Mouse (Mus musculus) kidney, adult 18-20 months (tissue): ENCODE measurements around the gene Spin2f.
"Not testable (repeated sequence)": the region's sequence is repeated elsewhere in the genome, so short reads cannot be mapped to it uniquely, and the experiment has no call there.

Experiments
- DNase-seq: peaks from one replicate; pipeline ENCODE4 v3.0.0; 2021

Gene Spin2f

DNA sequence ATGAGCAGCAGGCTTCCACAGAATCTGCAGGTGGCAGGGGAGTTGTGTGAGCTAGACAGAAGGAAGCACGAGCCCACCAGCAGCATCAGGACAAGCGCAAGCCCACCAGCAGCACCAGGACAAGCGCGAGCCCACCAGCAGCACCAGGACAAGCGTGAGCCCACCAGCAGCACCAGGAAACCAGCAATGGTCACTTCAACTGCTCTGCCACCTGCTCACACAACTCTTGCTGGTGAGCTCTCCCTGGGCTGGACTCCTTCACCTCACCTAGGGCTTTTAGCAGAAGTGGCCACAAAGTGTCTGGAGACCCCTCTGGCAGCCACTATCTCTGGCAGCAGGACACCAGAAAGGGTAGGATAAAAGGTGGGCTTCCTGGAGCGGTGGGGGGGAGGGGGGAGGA is at the start of gene Spin2f:
TSS of gene Spin2f (plus strand) at position 301 of the 400 bp plus-strand sequence.
- not testable (repeated sequence) for DNase-seq

DNA sequence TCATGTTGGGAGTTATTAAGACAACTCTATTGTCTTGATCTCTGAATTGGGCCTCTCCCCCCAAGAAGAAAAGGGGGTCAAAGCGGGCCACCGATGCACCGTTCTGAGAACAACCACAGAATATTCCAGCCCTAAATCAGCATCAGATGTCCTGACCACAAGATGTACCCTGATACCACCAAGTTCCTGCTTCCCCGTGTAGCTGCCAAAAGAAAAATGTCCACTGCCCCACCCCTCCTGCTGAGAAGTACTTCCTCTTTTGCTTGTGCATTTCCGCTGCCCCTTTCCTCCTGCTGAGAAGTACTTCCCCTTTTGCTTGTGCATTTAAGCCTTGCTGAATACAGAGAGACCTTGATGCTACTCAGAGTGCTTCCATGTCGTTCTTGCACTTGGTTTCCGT is 41.6 kb upstream of the Spin2f start:
- not testable (repeated sequence) for DNase-seq

DNA sequence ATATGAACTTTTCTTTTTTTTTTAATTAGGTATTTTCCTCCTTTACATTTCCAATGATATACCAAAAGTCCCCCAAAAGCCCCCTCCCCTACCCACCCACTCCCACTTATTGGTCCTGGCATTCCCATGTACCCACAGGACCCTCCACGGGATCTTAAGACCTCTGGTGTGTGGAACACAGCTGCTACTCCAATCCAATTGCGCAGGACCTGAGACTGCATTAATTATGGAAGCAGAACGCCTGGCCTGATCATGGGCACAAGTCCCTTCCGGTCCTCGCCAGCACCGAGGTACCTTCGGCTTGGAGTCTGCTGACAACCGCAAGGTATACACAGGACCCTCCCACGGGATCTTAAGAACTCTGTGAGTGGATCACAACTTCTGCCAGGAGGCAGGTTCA is 30.2 kb upstream of the Spin2f start:
- DNase-seq, result not testable (repeated sequence)

DNA sequence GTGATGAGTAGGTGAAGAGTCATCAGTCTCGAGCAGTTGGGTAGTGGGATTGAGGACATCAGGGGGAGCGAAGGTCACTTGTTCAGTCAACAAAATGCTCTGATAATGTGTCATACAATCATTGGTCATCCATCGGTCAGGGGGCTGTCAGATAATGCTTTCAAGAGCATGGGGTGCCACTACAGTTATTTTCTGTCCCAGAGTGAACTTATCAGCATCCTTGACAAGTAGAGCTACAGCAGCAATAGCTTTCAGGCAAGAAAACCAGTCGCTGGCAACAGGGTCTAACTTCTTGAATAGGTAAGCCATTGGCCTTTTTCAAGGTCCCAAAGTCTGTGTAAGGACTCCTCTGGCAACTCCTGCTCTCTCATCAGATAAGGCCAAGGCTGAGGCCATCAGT is 18.6 kb upstream of the Spin2f start:
- not testable (repeated sequence) for DNase-seq

DNA sequence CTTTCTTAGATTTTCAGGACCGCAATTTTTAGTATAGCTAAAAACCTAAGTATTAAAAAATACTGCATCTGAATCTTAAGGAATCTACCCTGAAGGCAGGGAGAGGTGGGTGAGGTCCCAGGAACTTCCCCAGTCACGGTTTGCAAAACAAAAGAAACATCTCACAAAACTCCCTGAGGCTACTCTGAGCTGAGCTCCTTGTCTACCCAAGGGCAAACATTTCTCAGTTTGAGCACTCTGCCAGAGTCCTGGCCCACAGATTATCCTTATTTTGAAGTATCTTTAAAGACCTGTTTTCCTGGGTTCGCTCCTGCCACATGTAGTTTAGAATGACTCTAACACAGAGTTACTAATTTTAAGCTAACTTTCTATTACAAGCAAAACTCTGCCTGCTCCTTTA is 11.9 kb upstream of the Spin2f start:
- not testable (repeated sequence) for DNase-seq
